Mouse (Mus musculus) splenic B cell, adult 2 months (primary cell): ENCODE measurements at regions not wholly inside any gene's neighbourhood (a gene's known extent, or its start where the extent isn't known, plus 50 kb on each side); places are given as distances from the start of the nearest gene placed in this dataset.

Experiments
- DNase-seq: peaks from one replicate; pipeline ENCODE4 v3.0.0-alpha.2; 2011; ENCODE audit warnings: low read depth, low spot score
- H3K27me3 ChIP-seq: 2 replicates; pipeline ENCODE4 v1.6.1; 2012; ENCODE audit warnings: mild to moderate bottlenecking, low read length, moderate library complexity, mixed read lengths; ENCODE audit not compliant: control insufficient read depth, poor library complexity, insufficient read depth, severe bottlenecking
- H3K36me3 ChIP-seq: 2 replicates; pipeline ENCODE4 v1.6.1; 2012; ENCODE audit warnings: mild to moderate bottlenecking, low read length, moderate library complexity, mixed read lengths; ENCODE audit not compliant: control insufficient read depth, poor library complexity, insufficient read depth, severe bottlenecking

GRCm38 (mm10) chr3:149292459-149292858, 302.1 kb upstream of the Adgrl2 start:
- DNase-seq: no peak
- Histone ChIP-seq H3K36me3 (no peaks in the 10 kb centered on the region), H3K27me3 (no peaks in the 10 kb centered on the region)

GRCm38 (mm10) chr3:149291473-149291872, 301.1 kb upstream of the Adgrl2 start:
- H3K27me3 ChIP-seq: no peaks in the 10 kb centered on the region
- H3K36me3 ChIP-seq: no peaks in the 10 kb centered on the region
- DNase-seq: no peak

GRCm38 (mm10) chr3:149290228-149290627, 299.9 kb upstream of the Adgrl2 start:
- Histone ChIP-seq H3K36me3 (no peaks in the 10 kb centered on the region), H3K27me3 (no peaks in the 10 kb centered on the region)
- no peak for DNase-seq

- DNase-seq: no peak
- Histone ChIP-seq H3K36me3 (no peaks in the 10 kb centered on the region), H3K27me3 (no peaks in the 10 kb centered on the region)
These were observed 296.7 kb upstream of the Adgrl2 start for GRCm38 (mm10) chr3:149287080-149287479.

- H3K27me3 ChIP-seq: no peaks in the 10 kb centered on the region
- DNase-seq: no peak
- H3K36me3 ChIP-seq: no peaks in the 10 kb centered on the region
These were observed 294.6 kb upstream of the Adgrl2 start for GRCm38 (mm10) chr3:149284976-149285375.

- no peaks in the 10 kb centered on the region for H3K27me3 ChIP-seq
- H3K36me3 ChIP-seq: no peaks in the 10 kb centered on the region
- DNase-seq: peak; percentile 77
These were observed 290.7 kb upstream of the Adgrl2 start for GRCm38 (mm10) chr3:149280807-149281789.

GRCm38 (mm10) chr3:149279338-149279737, 289.0 kb upstream of the Adgrl2 start:
- Histone ChIP-seq H3K36me3 (no peaks in the 10 kb centered on the region), H3K27me3 (no peaks in the 10 kb centered on the region)
- DNase-seq: no peak

- H3K36me3 ChIP-seq: no peaks in the 10 kb centered on the region
- no peaks in the 10 kb centered on the region for H3K27me3 ChIP-seq
- peak; percentile 12 for DNase-seq
These were observed 287.5 kb upstream of the Adgrl2 start for GRCm38 (mm10) chr3:149277812-149278211.

- DNase-seq: no peak
- Histone ChIP-seq H3K36me3 (no peaks in the 10 kb centered on the region), H3K27me3 (no peaks in the 10 kb centered on the region)
These were observed 285.2 kb upstream of the Adgrl2 start for GRCm38 (mm10) chr3:149275478-149276132.

GRCm38 (mm10) chr3:149274987-149275386, 284.6 kb upstream of the Adgrl2 start:
- Histone ChIP-seq H3K27me3 (no peaks in the 10 kb centered on the region), H3K36me3 (no peaks in the 10 kb centered on the region)
- DNase-seq: no peak

GRCm38 (mm10) chr3:149273993-149274692, 283.8 kb upstream of the Adgrl2 start:
- H3K36me3 ChIP-seq: no peaks in the 10 kb centered on the region
- no peak for DNase-seq
- no peaks in the 10 kb centered on the region for H3K27me3 ChIP-seq

- H3K27me3 ChIP-seq: no peaks in the 10 kb centered on the region
- no peaks in the 10 kb centered on the region for H3K36me3 ChIP-seq
- DNase-seq: no peak
These were observed 280.1 kb upstream of the Adgrl2 start for GRCm38 (mm10) chr3:149270459-149270858.

- Histone ChIP-seq H3K36me3 (no peaks in the 10 kb centered on the region), H3K27me3 (no peaks in the 10 kb centered on the region)
- DNase-seq: no peak
These were observed 272.1 kb upstream of the Adgrl2 start for GRCm38 (mm10) chr3:149262332-149262970.

- Histone ChIP-seq H3K27me3 (no peaks in the 10 kb centered on the region), H3K36me3 (no peaks in the 10 kb centered on the region)
- peak; percentile 16 for DNase-seq
These were observed 271.4 kb upstream of the Adgrl2 start for GRCm38 (mm10) chr3:149261764-149262163.
